Mouse (Mus musculus): Measurements from ENCODE around the gene Gm10112. TPM values are rescaled to one million over a fixed set of nuclear protein-coding genes. Genes with fewer than 3 reads are reported as not detected.

The Gm10112 gene
- not detected in 2 replicates for polyA plus RNA-seq (2015; fragmentation: Nextera tagmentation; extraction: Ambion mirVana)

DNA sequence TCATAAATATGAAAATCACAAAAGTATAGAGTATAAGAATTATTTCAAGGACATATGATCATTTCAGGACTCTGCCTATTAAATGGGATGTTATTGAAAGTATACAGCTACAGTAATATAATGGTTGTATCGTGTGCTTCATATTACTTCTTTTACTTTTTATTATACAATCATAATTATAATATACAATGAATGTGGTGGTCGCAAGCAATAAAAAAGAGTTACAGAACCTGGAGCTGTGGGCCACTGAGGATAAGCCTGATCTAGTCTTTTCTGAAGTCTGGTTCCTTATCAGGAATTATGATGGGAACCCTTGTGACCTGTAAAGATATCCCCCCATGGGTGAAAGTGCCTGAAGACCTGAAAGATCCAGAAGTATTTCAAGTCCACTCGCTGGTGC, at the start of gene Gm10112:
Gene Gm10112, plus strand, starts transcription at position 301 of the 400 bp plus-strand sequence.
- Histone ChIP-seq H3K4me2 (replicated peaks) (no peak within 1 kb of the TSS), H3K9ac (no peak within 1 kb of the TSS), H3K36me3 (no peaks in the 10 kb centered on the region), H3K4me1 (no peaks in the 10 kb centered on the region), H3K27ac (replicated peaks) (no peak within 1 kb of the TSS), H3K9me3 (replicated peaks) (no peaks in the 10 kb centered on the region), H3K27me3 (no peaks in the 10 kb centered on the region), H3K4me3 (replicated peaks) (no peak within 1 kb of the TSS)
- no peak for ATAC-seq (ENCODE audit: insufficient number of reproducible peaks, low FRiP score, low TSS enrichment, low read depth)
- whole genome bisulfite sequencing, result 87% methylated on average over 3 of the region's 3 CpGs

DNA sequence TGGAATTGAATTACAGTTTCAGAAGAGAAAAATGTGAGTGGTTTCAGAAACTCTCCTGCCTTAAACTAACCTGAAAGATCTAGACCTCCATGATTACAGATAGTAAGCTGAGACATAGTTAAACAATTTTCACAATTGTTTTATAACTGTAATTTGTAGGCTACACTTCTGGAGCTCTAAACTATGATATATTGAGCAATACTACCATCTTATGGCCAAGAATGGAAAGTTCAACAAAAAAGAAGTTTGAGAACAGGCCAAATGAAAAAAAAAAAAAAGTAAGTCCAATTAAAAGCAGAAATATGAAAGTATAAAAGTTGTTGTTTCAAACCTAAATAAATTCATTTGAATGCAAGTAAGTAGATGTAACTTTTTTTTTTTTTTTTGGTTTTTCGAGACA, 21.4 kb downstream of the Gm10112 start:
- no peaks in the 10 kb centered on the region for H3K36me3 ChIP-seq
- no peak overlapping the region for H3K4me3 ChIP-seq (replicated peaks)
- H3K27me3 ChIP-seq, result no peaks in the 10 kb centered on the region
- H3K4me1 ChIP-seq, result no peaks in the 10 kb centered on the region
- ATAC-seq (ENCODE audit: insufficient number of reproducible peaks, low FRiP score, low TSS enrichment, low read depth), result no peak
- H3K9ac ChIP-seq, result no peak overlapping the region
- H3K27ac ChIP-seq (replicated peaks), result no peak overlapping the region
- no peaks in the 10 kb centered on the region for H3K9me3 ChIP-seq (replicated peaks)
- WGBS, result 88% methylated on average over 1 of the region's 1 CpGs
- H3K4me2 ChIP-seq (replicated peaks), result no peak overlapping the region

DNA sequence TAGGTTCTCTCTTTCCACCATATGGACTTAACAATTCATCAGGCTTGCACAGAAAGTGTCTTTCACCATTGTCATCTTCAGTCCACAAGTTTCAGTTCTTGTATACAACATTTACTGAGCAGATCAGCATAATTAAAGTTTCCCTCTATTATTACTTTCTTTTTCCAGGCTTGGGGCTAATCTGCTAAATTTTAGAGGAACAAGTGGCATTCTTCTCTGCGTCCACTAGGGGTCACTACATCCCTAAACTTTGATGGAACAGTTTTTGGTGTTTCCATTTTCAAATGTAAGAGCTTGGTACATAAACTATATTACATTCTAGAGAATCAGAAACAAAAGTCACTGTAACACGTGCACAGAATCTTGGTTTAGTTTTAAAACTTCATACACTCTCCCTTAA, 28.2 kb downstream of the Gm10112 start:
- H3K27me3 ChIP-seq, result no peaks in the 10 kb centered on the region
- H3K4me3 ChIP-seq (replicated peaks), result no peak overlapping the region
- no peak overlapping the region for H3K4me2 ChIP-seq (replicated peaks)
- no peaks in the 10 kb centered on the region for H3K36me3 ChIP-seq
- 5% methylated on average over 2 of the region's 2 CpGs for WGBS
- H3K9ac ChIP-seq, result no peak overlapping the region
- no peaks in the 10 kb centered on the region for H3K9me3 ChIP-seq (replicated peaks)
- no peak for ATAC-seq (ENCODE audit: insufficient number of reproducible peaks, low FRiP score, low TSS enrichment, low read depth)
- no peak overlapping the region for H3K27ac ChIP-seq (replicated peaks)
- no peaks in the 10 kb centered on the region for H3K4me1 ChIP-seq

DNA sequence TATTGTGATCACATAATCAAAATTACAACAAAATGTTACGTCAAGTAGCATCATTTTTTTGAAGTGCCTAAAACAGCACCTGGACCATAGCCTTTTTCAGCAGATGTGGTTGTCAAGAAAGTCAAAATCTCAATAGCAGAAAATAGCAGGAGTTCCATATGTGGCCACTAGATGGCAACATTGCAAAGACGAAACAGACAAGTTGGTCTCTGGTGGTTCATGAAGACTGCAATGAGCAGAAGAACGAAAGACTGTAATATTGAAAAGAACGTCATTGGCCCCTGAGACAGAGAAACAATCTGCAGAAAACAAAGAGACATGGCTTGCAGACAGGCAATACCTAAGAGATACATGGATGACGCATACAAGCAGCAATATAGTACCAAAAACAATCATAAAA, 42.1 kb downstream of the Gm10112 start:
- WGBS, result 19% methylated on average over 5 of the region's 5 CpGs
- Histone ChIP-seq H3K4me1 (no peaks in the 10 kb centered on the region), H3K27ac (replicated peaks) (no peak overlapping the region), H3K9me3 (replicated peaks) (no peaks in the 10 kb centered on the region), H3K4me3 (replicated peaks) (no peak overlapping the region), H3K9ac (no peak overlapping the region), H3K27me3 (no peaks in the 10 kb centered on the region), H3K36me3 (no peaks in the 10 kb centered on the region), H3K4me2 (replicated peaks) (no peak overlapping the region)
- ATAC-seq (ENCODE audit: insufficient number of reproducible peaks, low FRiP score, low TSS enrichment, low read depth), result no peak

Other genes with a start within 250 kb of the Gm10112 start
- not detected in 2 replicates for gene Cylc1, start 57.9 kb upstream of the Gm10112 start, polyA plus RNA-seq (2015; fragmentation: Nextera tagmentation; extraction: Ambion mirVana)